Mouse (Mus musculus) G1E (cell line): ENCODE results near the gene Nsd2.

ENCODE experiments used
- CTCF ChIP-seq: IDR thresholded peaks from 2 replicates; pipeline ENCODE4 v1.5.1; 2012; ENCODE audit warnings: low read depth, low read length, inconsistent platforms, mixed read lengths
- GATA1 ChIP-seq: IDR thresholded peaks from 2 replicates; pipeline ENCODE4 v1.6.1; 2012; ENCODE audit warnings: borderline replicate concordance, low read length, inconsistent platforms, mixed read lengths
- POLR2AphosphoS5 ChIP-seq: IDR thresholded peaks from 2 replicates; pipeline ENCODE4 v1.6.1; 2012; ENCODE audit warnings: low read depth, low read length, inconsistent platforms; ENCODE audit not compliant: insufficient replicate concordance

DNA sequence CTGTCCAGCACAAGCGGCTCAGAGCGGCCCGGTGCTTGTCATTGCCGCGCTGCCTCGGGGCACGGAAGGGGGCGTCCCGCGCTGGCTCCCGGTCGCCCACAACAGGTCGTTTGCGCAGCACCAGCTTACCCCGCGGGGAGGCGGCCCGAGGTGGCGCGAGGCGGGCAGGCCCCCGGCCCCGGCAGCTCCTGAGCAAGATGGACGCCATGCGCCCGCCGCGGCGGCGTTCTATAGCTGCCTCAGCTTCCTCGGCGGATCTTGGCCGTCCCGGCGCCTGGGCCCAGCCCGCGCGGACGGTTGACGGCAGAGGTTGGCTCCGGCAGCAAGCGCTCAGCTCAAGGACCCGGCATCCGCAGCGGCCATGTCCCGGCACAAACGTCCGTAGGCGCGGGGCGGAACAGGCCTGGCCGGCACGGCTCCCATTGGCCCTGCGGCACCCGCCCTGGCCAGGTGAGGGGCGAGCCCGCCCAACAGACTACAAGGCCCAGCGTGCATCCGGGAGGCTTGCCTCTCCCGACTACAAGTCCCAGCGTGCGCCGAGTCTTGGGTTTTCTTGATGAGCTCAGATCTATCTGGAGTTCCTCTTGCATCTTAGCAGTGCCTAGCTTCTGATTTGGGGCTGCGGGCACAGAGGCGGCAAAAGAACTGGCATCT lies 38.1 kb upstream of the Nsd2 start, which contains the start of gene Letm1:
- TF ChIP-seq CTCF (no peak), POLR2AphosphoS5 (no peak), GATA1 (no peak)
